Mouse (Mus musculus) cerebellum, postnatal 10 days (tissue): ENCODE measurements around the gene Grik2.
"Not testable (repeated sequence)": the region's sequence is repeated elsewhere in the genome, so short reads cannot be mapped to it uniquely, and the experiment has no call there.

ENCODE experiments used
- DNase-seq, 2 experiments: peaks; one replicate each; pipeline ENCODE4 v3.0.0; 2021; ENCODE audit warnings: mixed read lengths in 2 of 2

The Grik2 gene

GRCm38 (mm10) chr10:49647116-49647515 is 141.4 kb downstream of the Grik2 start:
- DNase-seq = no peak

- DNase-seq = peak; percentile 90
These were observed 148.7 kb downstream of the Grik2 start for GRCm38 (mm10) chr10:49639901-49640300.

- DNase-seq = no peak
These were observed 164.6 kb downstream of the Grik2 start for GRCm38 (mm10) chr10:49623951-49624350.

GRCm38 (mm10) chr10:49597652-49598051 is 190.9 kb downstream of the Grik2 start:
- DNase-seq = no peak

- peak in 1 of 2 experiments; percentile 11 for DNase-seq
These were observed 215.1 kb downstream of the Grik2 start for GRCm38 (mm10) chr10:49573514-49573913.

- no peak for DNase-seq
These were observed 228.6 kb downstream of the Grik2 start for GRCm38 (mm10) chr10:49559872-49560407.

- DNase-seq = peak; percentile 51 to 58
These were observed 246.3 kb downstream of the Grik2 start for GRCm38 (mm10) chr10:49542249-49542648.

- peak in 1 of 2 experiments; percentile 14 for DNase-seq
These were observed 268.8 kb downstream of the Grik2 start for GRCm38 (mm10) chr10:49519752-49520151.

GRCm38 (mm10) chr10:49500628-49501027 is 287.9 kb downstream of the Grik2 start:
- no peak for DNase-seq

GRCm38 (mm10) chr10:49497302-49497701 is 291.3 kb downstream of the Grik2 start:
- DNase-seq = no peak

- peak; percentile 27 to 34 for DNase-seq
These were observed 307.1 kb downstream of the Grik2 start for GRCm38 (mm10) chr10:49481439-49481838.

GRCm38 (mm10) chr10:49480085-49480749 is 308.3 kb downstream of the Grik2 start:
- peak in 1 of 2 experiments; percentile 2 for DNase-seq

GRCm38 (mm10) chr10:49473613-49474012 is 315.0 kb downstream of the Grik2 start:
- DNase-seq = peak; percentile 20 to 31

- no peak for DNase-seq
These were observed 331.8 kb downstream of the Grik2 start for GRCm38 (mm10) chr10:49456791-49457190.

- DNase-seq = no peak
These were observed 335.0 kb downstream of the Grik2 start for GRCm38 (mm10) chr10:49453535-49453934.

GRCm38 (mm10) chr10:49441369-49441768 is 347.2 kb downstream of the Grik2 start:
- DNase-seq = peak; percentile 10 to 13

GRCm38 (mm10) chr10:49437057-49437456 is 351.5 kb downstream of the Grik2 start:
- no peak for DNase-seq

- no peak for DNase-seq
These were observed 352.3 kb downstream of the Grik2 start for GRCm38 (mm10) chr10:49436301-49436700.

GRCm38 (mm10) chr10:49432825-49433224 is 355.7 kb downstream of the Grik2 start:
- DNase-seq = no peak

GRCm38 (mm10) chr10:49417206-49417605 is 371.4 kb downstream of the Grik2 start:
- DNase-seq = not testable (repeated sequence)

- DNase-seq = peak; percentile 37 to 55
These were observed 405.6 kb downstream of the Grik2 start for GRCm38 (mm10) chr10:49382996-49383395.

GRCm38 (mm10) chr10:49381852-49382251 is 406.7 kb downstream of the Grik2 start:
- DNase-seq = peak; percentile 92 to 94

- peak; percentile 12 to 13 for DNase-seq
These were observed 420.0 kb downstream of the Grik2 start for GRCm38 (mm10) chr10:49368601-49369000.

- DNase-seq = no peak
These were observed 423.3 kb downstream of the Grik2 start for GRCm38 (mm10) chr10:49365262-49365661.

GRCm38 (mm10) chr10:49322413-49322812 is 466.2 kb downstream of the Grik2 start:
- DNase-seq = peak; percentile 25 to 29
